Mouse (Mus musculus) intestine, embryonic 16.5 days (tissue): ENCODE measurements at regions not wholly inside any gene's neighbourhood (a gene's known extent, or its start where the extent isn't known, plus 50 kb on each side); places are given as distances from the start of the nearest gene placed in this dataset.

ENCODE experiments used
- ATAC-seq: fragments of 200-750 bp; cut with Nextera tagmentation; 2 replicates; pipeline ENCODE4 v1.8.0; 2017; ENCODE audit warnings: moderate TSS enrichment, moderate library complexity
- H3K27ac ChIP-seq: fragments of 300-500 bp; sonication (generic); 2 replicates; pipeline ENCODE4 v1.5.1; 2014; ENCODE audit warnings: mild to moderate bottlenecking, low read length
- H3K27me3 ChIP-seq: fragments of 300-500 bp; sonication (generic); replicated peaks from 2 replicates; pipeline ENCODE4 v1.6.1; 2014; ENCODE audit warnings: low read length, control low read depth, mixed read lengths; ENCODE audit not compliant: control insufficient read depth, insufficient read depth
- H3K36me3 ChIP-seq: fragments of 300-500 bp; sonication (generic); 2 replicates; pipeline ENCODE4 v1.6.1; 2014; ENCODE audit warnings: low read length, control low read depth; ENCODE audit not compliant: control insufficient read depth, insufficient read depth
- H3K4me1 ChIP-seq: fragments of 300-500 bp; sonication (generic); 2 replicates; pipeline ENCODE4 v1.6.1; 2014; ENCODE audit warnings: low read length, control low read depth, mixed read lengths; ENCODE audit not compliant: control insufficient read depth, insufficient read depth
- H3K4me2 ChIP-seq: fragments of 300-500 bp; sonication (generic); 2 replicates; pipeline ENCODE4 v1.6.1; 2014; ENCODE audit warnings: low read depth, low read length, control low read depth
- H3K4me3 ChIP-seq: fragments of 300-500 bp; sonication (generic); 2 replicates; pipeline ENCODE4 v1.5.1; 2014; ENCODE audit warnings: mild to moderate bottlenecking, low read length
- H3K9ac ChIP-seq: fragments of 300-500 bp; sonication (generic); 2 replicates; pipeline ENCODE4 v1.6.1; 2014; ENCODE audit warnings: low read depth, low read length
- H3K9me3 ChIP-seq: fragments of 300-500 bp; sonication (generic); 2 replicates; pipeline ENCODE4 v1.6.1; 2016; ENCODE audit warnings: low read length, control low read depth; ENCODE audit not compliant: control insufficient read depth
- WGBS: fragments of 180-500 bp; shearing (Covaris S2); extraction: QIAGEN DNeasy Blood & Tissue Kit; methylation state at CpG from one replicate; pipeline ENCODE4 v1.1.7; 2014; 5-methylcytosine and 5-hydroxymethylcytosine counted together

DNA sequence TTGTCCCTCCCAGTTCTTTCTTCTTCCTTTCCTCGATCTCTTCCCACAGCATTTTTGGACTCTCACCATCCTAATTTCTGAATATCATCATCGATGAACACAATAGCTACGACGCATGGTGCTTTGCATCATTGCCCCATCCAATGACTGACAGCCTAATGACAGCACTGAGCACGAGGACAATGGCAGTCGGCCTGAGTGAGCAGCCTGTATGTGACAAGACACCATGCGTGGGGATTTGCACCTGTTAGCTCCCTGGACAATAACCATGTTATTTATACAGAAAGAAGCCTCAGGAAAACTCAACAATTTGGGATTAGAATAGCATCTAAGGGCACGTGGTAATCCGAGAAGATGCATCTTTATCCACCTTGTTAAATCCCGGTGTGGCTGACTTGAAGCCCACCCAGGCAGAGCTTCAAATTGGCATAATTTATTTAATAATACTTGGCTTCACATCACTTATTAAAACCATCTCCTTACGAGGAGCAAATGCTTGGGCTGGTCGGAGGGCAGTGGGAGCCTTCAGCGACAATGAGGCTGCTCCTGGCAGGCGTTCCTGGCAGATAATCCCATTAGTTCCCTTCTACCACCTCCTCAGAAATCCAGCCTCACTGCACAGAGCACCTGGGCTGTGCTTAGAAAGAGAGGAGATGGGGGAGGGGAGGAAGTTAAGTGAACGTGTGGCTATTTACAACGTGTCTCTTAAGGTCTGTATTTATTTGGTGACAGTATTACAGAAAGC is 85.4 kb downstream of the Cxcl12 start:
- Histone ChIP-seq H3K4me2 (no peak overlapping the region), H3K27ac (no peak overlapping the region), H3K9ac (no peak overlapping the region), H3K9me3 (no peaks in the 10 kb centered on the region), H3K27me3 (no peaks in the 10 kb centered on the region), H3K36me3 (no peaks in the 10 kb centered on the region), H3K4me3 (no peak overlapping the region), H3K4me1 (no peaks in the 10 kb centered on the region; the same call in 1 of the 2 replicates)
- ATAC-seq: no peak
- WGBS: 61% methylated on average over 16 of the region's 16 CpGs

DNA sequence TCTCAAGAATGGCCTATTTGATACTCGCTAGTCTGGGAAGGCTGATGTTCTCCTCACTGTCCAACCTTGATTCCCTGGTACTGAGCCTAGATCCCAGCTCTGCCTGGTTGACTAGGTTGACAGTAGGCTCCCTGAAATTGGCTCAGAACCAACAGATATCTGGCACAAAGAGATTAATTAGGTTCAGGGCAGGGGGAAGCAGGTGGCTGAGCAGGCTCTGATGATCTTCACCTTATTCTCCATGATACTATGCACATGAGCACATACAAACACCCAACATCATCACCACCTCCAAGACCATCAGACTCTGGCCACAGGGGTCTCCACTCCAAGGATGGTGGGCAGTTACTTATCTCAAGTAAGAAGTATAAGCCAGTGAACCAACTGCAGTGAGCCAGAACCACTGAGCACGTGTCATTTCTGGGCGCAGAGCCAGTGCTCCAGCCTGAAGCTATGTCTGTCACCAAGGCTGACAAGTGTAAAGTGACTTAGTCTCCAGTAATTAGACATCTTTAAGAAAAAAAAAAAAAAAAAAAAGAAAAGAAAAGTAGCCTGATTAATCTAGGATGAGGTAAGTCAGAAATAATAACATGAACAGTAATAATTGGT is 86.4 kb downstream of the Cxcl12 start:
- Histone ChIP-seq H3K9ac (no peak overlapping the region), H3K4me1 (no peaks in the 10 kb centered on the region; the same call in 1 of the 2 replicates), H3K4me3 (no peak overlapping the region), H3K4me2 (no peak overlapping the region), H3K36me3 (no peaks in the 10 kb centered on the region), H3K9me3 (no peaks in the 10 kb centered on the region), H3K27me3 (no peaks in the 10 kb centered on the region), H3K27ac (no peak overlapping the region)
- WGBS: 66% methylated on average over 3 of the region's 3 CpGs
- no peak for ATAC-seq

GRCm38 (mm10) chr6:117255399-117256098 is 87.2 kb downstream of the Cxcl12 start:
- Histone ChIP-seq H3K9me3 (no peaks in the 10 kb centered on the region), H3K4me2 (no peak overlapping the region), H3K36me3 (no peaks in the 10 kb centered on the region), H3K4me3 (no peak overlapping the region), H3K9ac (no peak overlapping the region), H3K27me3 (no peaks in the 10 kb centered on the region), H3K4me1 (no peaks in the 10 kb centered on the region; the same call in 1 of the 2 replicates), H3K27ac (no peak overlapping the region)
- no peak for ATAC-seq
- WGBS: 73% methylated on average over 3 of the region's 3 CpGs

GRCm38 (mm10) chr6:117256099-117256471 is 87.8 kb downstream of the Cxcl12 start:
- no peak overlapping the region for H3K4me2 ChIP-seq
- H3K9me3 ChIP-seq: no peaks in the 10 kb centered on the region
- no peaks in the 10 kb centered on the region for H3K4me1 ChIP-seq
- H3K27me3 ChIP-seq: no peaks in the 10 kb centered on the region
- H3K27ac ChIP-seq: no peak overlapping the region
- 81% methylated on average over 2 of the region's 2 CpGs for WGBS
- no peak overlapping the region for H3K9ac ChIP-seq
- ATAC-seq: no peak
- no peaks in the 10 kb centered on the region for H3K36me3 ChIP-seq
- no peak overlapping the region for H3K4me3 ChIP-seq

DNA sequence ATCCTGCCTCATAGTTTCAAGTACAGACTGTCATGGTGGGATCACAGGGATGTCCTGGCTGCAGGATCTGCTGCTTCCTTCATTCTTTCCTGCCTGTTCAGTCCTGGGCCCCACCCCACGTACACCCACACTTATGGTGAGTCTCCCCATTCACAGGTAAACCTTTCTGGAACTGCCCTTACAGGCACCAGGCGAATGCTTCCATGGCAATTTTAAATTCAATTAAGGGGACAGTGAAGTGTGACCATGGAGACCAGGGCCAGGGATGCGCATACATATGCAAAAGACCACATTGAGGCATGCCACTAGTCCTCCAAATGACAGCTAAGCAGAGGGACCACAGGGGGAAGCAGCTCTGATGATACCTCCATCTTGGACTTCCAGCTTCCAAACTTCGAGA is 89.3 kb downstream of the Cxcl12 start:
- H3K27ac ChIP-seq: no peak overlapping the region
- WGBS: 85% methylated on average over 4 of the region's 4 CpGs
- no peaks in the 10 kb centered on the region for H3K36me3 ChIP-seq
- no peak overlapping the region for H3K9ac ChIP-seq
- H3K4me1 ChIP-seq: no peaks in the 10 kb centered on the region
- no peaks in the 10 kb centered on the region for H3K27me3 ChIP-seq
- no peak for ATAC-seq
- no peaks in the 10 kb centered on the region for H3K9me3 ChIP-seq
- no peak overlapping the region for H3K4me3 ChIP-seq
- no peak overlapping the region for H3K4me2 ChIP-seq

DNA sequence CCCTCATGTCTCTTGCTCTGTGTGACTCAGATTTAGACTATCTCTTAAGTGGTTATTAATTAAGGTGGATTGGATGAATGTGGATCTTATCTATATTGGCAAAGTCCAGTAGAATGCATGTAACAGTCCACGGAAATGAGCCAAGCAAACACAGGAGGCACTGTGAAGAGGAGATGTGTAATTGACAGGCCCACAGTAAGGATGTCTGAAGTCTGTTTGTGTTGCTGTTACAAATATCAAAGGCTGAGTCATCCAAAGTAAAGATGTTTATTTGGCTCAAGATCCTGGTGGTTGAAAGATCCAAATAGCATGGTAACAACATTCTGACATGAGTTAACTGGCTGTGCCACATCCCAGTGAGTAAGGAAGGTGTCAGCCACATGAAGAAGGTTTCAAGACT is 99.6 kb downstream of the Cxcl12 start:
- H3K27me3 ChIP-seq: no peaks in the 10 kb centered on the region
- H3K4me2 ChIP-seq: no peak overlapping the region
- ATAC-seq: no peak
- H3K9ac ChIP-seq: no peak overlapping the region
- H3K4me1 ChIP-seq: no peaks in the 10 kb centered on the region
- 60% methylated on average over 1 of the region's 1 CpGs for WGBS
- no peak overlapping the region for H3K4me3 ChIP-seq
- H3K27ac ChIP-seq: no peak overlapping the region
- H3K9me3 ChIP-seq: no peaks in the 10 kb centered on the region
- H3K36me3 ChIP-seq: no peaks in the 10 kb centered on the region

GRCm38 (mm10) chr6:117268376-117268775 is 100.0 kb downstream of the Cxcl12 start:
- no peak overlapping the region for H3K9ac ChIP-seq
- H3K4me3 ChIP-seq: no peak overlapping the region
- no peak overlapping the region for H3K27ac ChIP-seq
- WGBS: 83% methylated on average over 2 of the region's 2 CpGs
- no peaks in the 10 kb centered on the region for H3K9me3 ChIP-seq
- no peaks in the 10 kb centered on the region for H3K36me3 ChIP-seq
- H3K27me3 ChIP-seq: no peaks in the 10 kb centered on the region
- no peaks in the 10 kb centered on the region for H3K4me1 ChIP-seq
- no peak for ATAC-seq
- H3K4me2 ChIP-seq: no peak overlapping the region

GRCm38 (mm10) chr6:117270261-117270660 is 101.9 kb downstream of the Cxcl12 start:
- Histone ChIP-seq H3K4me2 (no peak overlapping the region), H3K27ac (no peak overlapping the region), H3K4me3 (no peak overlapping the region), H3K4me1 (no peaks in the 10 kb centered on the region), H3K36me3 (no peaks in the 10 kb centered on the region), H3K9me3 (no peaks in the 10 kb centered on the region), H3K27me3 (no peaks in the 10 kb centered on the region), H3K9ac (no peak overlapping the region)
- 73% methylated on average over 3 of the region's 3 CpGs for WGBS
- no peak for ATAC-seq

- Histone ChIP-seq H3K9me3 (no peaks in the 10 kb centered on the region), H3K4me2 (no peak overlapping the region), H3K27me3 (no peaks in the 10 kb centered on the region), H3K9ac (no peak overlapping the region), H3K36me3 (no peaks in the 10 kb centered on the region), H3K27ac (no peak overlapping the region), H3K4me1 (no peaks in the 10 kb centered on the region), H3K4me3 (no peak overlapping the region)
- no peak for ATAC-seq
- 78% methylated on average over 12 of the region's 12 CpGs for WGBS
Measured at GRCm38 (mm10) chr6:117271562-117272226, 103.4 kb downstream of the Cxcl12 start.
